Mouse (Mus musculus): ENCODE results near the gene Gm6525. TPM values are rescaled to one million over a fixed set of nuclear protein-coding genes. Genes with fewer than 3 reads are reported as not detected.
A peak's percentile ranks its signal among the peaks of the same experiment; 100 is the strongest.

Gene Gm6525
- polyA plus RNA-seq, 1 experiment from 2014 or later: 1.5 TPM

DNA sequence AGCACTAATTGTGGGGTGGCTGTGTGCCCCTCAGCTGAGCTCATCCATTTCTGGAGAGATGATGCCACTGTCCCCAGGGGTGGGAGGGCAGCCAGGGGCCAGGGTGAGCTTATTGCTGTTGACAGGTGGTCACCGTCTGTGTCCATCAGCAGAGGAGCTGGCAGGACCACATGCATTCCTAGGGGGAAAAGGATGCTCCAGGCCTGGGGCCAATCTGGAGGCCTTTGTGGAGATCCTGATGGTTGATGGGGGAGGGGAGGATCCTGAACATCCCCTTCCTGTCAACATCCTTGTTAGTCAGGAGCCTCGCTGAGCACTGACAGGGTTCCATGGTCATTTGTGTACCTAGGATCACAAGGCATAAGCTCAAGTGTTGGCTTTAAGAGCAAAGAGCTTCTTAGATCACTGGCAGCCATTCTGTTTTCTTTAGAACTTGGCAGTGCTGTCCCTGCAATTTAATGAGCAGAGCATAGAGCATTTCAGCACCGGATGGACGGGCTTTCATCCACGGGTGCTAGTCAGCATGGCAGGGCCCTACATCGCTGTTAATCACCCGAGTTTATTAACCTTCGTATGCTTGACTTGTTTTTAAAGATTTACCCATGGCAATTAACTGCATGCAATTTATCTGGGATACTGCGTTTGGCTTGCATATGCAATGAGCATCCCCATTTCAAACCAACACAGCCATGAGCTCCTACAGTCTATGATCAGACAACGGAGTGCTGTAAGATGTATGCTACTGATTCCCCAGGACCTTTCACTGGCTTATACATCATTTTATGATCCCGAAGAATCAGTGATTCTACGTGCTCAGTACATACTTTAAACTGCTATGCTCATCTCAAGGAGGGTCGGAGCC is 26.9 kb downstream of the Gm6525 start:
- H3K4me3 ChIP-seq (replicated peaks): no peak overlapping the region
- H3K27ac ChIP-seq: peak overlapping the region; percentile 77
- no peak overlapping the region for H3K9ac ChIP-seq
- peaks cover 14% of the 10 kb centered on the region for H3K4me1 ChIP-seq
- 51% methylated on average over 13 of the region's 13 CpGs for WGBS
- H3K9me3 ChIP-seq: no peaks in the 10 kb centered on the region
- ATAC-seq (ENCODE audit: low FRiP score): peak; percentile 84
- H3K4me2 ChIP-seq: no peak overlapping the region
- no peaks in the 10 kb centered on the region for H3K27me3 ChIP-seq
- H3K36me3 ChIP-seq (replicated peaks): peaks cover 33% of the 10 kb centered on the region

DNA sequence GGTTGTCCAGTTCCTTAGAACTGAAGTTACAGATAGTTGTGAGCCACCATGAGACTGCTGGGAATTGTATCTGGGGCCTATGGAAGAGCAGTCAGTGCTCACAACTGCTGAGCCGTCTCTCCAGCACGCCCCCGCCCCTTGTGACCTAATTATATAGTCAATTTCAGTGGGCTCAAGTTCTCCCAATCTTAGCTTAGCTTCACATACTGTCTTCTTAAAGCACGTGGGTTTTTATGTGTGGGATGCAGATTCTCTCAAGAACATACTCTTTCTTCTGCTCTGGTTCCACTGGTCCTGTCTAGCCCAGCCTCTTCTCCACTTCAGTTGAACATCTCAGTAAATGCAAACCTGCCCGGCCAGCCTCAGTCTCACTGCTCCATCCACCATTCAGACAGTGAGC is 30.7 kb downstream of the Gm6525 start:
- peaks cover 14% of the 10 kb centered on the region for H3K4me1 ChIP-seq
- no peak overlapping the region for H3K27ac ChIP-seq
- no peak for ATAC-seq (ENCODE audit: low FRiP score)
- WGBS: 87% methylated on average over 5 of the region's 5 CpGs
- H3K36me3 ChIP-seq (replicated peaks): peaks cover 63% of the 10 kb centered on the region
- no peak overlapping the region for H3K4me2 ChIP-seq
- no peaks in the 10 kb centered on the region for H3K9me3 ChIP-seq
- no peaks in the 10 kb centered on the region for H3K27me3 ChIP-seq
- H3K9ac ChIP-seq: no peak overlapping the region
- H3K4me3 ChIP-seq (replicated peaks): no peak overlapping the region

DNA sequence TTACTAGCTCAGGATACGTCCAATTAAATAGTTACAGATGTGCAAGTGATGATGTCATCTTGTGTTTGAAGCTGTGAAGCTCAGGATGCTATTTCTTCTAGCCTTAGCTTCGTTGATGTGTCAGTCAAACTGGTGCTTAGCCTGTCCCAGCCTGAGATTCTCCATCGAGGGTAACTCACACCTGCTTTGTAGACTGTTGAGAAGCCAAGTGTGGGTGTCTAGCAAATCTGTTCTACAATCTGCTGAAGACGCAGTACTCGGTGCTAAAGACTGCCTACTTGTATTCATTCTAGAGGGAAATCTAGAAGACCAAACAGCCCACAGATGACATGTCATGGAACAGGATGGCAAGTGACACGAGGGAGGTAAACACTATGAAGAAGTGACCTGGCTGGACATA is 31.7 kb downstream of the Gm6525 start:
- Histone ChIP-seq H3K4me3 (replicated peaks) (no peak overlapping the region), H3K4me1 (peaks cover 13% of the 10 kb centered on the region), H3K9ac (no peak overlapping the region), H3K36me3 (replicated peaks) (peaks cover 69% of the 10 kb centered on the region), H3K4me2 (no peak overlapping the region), H3K9me3 (no peaks in the 10 kb centered on the region), H3K27me3 (no peaks in the 10 kb centered on the region), H3K27ac (no peak overlapping the region)
- WGBS: 90% methylated on average over 6 of the region's 6 CpGs
- ATAC-seq (ENCODE audit: low FRiP score): no peak

DNA sequence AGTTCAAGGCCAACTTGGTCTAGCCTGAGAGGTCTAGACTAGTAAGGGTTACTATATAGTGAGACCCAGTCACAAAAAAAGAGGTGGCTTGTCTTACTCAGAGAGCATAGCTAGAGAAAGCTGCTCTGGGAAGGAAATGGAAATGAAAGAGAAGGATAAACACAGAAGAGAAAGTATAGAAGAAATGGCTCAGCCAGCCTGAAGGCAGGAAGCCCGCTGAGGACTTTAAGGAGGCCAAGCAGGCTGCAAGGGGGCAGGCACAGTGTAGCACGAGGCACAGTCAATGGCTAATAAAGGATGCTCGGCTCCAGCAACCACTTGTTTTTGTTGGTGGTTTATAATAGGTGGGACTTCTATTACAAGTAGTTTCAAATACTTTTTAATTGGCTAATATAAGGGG is 32.2 kb downstream of the Gm6525 start:
- ATAC-seq (ENCODE audit: low FRiP score): no peak
- Histone ChIP-seq H3K27ac (no peak overlapping the region), H3K4me1 (peaks cover 13% of the 10 kb centered on the region), H3K36me3 (replicated peaks) (peaks cover 69% of the 10 kb centered on the region), H3K4me3 (replicated peaks) (no peak overlapping the region), H3K9ac (no peak overlapping the region), H3K27me3 (no peaks in the 10 kb centered on the region), H3K4me2 (no peak overlapping the region), H3K9me3 (no peaks in the 10 kb centered on the region)
- WGBS: 75% methylated on average over 3 of the region's 3 CpGs

DNA sequence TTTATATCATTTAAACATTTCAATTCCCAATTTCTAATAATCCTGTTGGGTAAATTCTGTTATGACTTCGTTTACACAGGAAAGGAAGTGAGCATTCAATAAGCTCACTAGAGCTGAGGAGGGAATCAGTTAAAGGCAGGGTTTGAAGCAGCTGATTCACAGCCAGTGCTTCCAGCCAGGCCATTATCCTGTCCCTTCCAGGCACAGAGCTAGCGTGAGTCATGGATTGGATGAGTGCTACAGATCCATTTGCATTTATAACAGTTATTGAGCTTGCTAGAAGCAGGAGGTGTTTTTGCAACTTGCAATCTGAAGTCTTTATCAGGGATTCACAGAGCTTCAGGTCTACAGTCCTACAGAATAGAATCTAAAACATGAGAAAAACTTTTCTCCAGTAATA is 33.5 kb downstream of the Gm6525 start:
- WGBS: 70% methylated on average over 2 of the region's 2 CpGs
- Histone ChIP-seq H3K4me2 (no peak overlapping the region), H3K36me3 (replicated peaks) (peaks cover 59% of the 10 kb centered on the region), H3K9me3 (no peaks in the 10 kb centered on the region), H3K4me3 (replicated peaks) (no peak overlapping the region), H3K27ac (no peak overlapping the region), H3K27me3 (no peaks in the 10 kb centered on the region), H3K9ac (no peak overlapping the region), H3K4me1 (peaks cover 15% of the 10 kb centered on the region; the same call in 1 of the 2 replicates)
- ATAC-seq (ENCODE audit: low FRiP score): no peak

DNA sequence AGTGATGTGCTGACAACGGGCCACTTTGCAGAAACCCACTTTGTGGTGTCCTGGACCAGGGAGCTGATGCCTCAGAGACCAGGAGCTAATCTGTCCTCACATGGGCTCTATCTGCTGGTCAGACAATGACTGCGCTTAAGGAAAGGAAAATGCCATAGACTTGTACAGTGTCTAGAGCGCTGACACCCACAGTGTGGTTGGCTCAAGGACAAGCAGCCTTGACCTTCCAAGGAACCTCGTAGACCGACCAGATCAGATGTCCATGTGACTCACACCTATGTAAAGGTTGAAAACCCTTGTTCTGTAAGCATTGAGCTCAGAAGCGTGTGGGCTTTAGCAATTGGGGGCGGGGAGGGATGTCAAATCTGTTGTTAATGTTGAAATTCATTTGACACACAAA is 34.6 kb downstream of the Gm6525 start:
- no peaks in the 10 kb centered on the region for H3K27me3 ChIP-seq
- H3K36me3 ChIP-seq (replicated peaks): peaks cover 56% of the 10 kb centered on the region
- no peak; the same call in 1 of the 2 replicates for ATAC-seq (ENCODE audit: low FRiP score)
- H3K27ac ChIP-seq: no peak overlapping the region
- H3K4me3 ChIP-seq (replicated peaks): no peak overlapping the region
- H3K4me2 ChIP-seq: no peak overlapping the region
- WGBS: 92% methylated on average over 7 of the region's 7 CpGs
- peaks cover 19% of the 10 kb centered on the region; the same call in 1 of the 2 replicates for H3K4me1 ChIP-seq
- no peaks in the 10 kb centered on the region for H3K9me3 ChIP-seq
- H3K9ac ChIP-seq: no peak overlapping the region

DNA sequence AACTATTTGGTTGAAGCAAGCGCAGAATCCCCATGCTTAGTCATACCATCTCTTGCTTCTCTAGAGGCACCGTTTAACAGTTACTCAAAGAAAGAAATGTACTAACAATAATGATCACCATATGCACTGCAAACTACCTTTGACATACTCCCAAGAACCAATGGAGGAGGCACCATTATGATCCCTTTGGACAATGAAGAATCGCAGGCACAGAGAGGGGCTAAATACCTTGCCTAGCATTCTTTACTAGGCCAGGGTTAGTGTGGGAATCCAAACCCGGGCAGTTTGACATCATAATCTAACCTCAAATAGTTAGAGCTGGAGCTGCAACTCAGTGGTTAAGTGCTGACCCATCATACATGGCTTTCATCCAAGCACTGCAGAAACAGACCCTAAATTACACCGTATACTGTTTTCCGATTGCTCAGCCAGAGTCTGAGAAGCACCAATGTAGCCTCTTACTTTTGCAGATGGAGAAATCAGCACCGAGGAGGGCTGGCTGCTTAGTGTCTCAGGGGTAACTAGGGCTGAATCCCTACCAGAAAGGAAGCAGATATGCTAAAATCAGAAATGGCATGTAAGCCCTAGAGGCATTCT is 35.1 kb downstream of the Gm6525 start:
- H3K4me1 ChIP-seq: peaks cover 20% of the 10 kb centered on the region
- WGBS: 96% methylated on average over 7 of the region's 7 CpGs
- no peak overlapping the region for H3K27ac ChIP-seq
- H3K9ac ChIP-seq: no peak overlapping the region
- peaks cover 56% of the 10 kb centered on the region for H3K36me3 ChIP-seq (replicated peaks)
- no peaks in the 10 kb centered on the region for H3K27me3 ChIP-seq
- no peaks in the 10 kb centered on the region for H3K9me3 ChIP-seq
- H3K4me2 ChIP-seq: no peak overlapping the region
- ATAC-seq (ENCODE audit: low FRiP score): no peak
- no peak overlapping the region for H3K4me3 ChIP-seq (replicated peaks)

DNA sequence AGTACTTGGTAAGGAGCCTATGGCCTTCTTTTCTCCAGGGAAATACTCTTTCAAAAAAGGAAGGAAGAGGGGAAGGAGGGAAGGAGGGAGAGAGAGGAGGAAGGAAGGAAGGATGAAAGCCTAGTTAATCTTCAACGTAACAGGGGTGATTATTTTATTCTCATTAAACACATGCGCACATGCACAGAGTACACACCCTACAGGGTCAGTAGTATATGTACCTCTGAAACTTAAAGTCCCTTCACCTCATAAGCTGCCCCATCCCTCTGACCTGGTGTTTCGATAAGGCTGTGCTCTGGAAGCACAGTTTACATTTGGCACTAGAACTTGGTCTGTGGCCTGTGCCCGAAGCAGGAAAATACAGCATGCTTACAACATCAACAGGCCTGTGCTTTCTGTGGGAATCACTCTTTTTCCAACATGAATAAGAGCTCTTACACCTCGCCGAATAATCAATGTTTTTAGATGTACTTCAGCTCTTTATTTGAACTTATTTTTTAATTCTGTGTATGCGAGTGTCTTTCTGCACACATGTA is 37.5 kb downstream of the Gm6525 start:
- H3K9me3 ChIP-seq: no peaks in the 10 kb centered on the region
- no peak overlapping the region for H3K27ac ChIP-seq
- WGBS: 91% methylated on average over 7 of the region's 7 CpGs
- H3K36me3 ChIP-seq (replicated peaks): peaks cover 37% of the 10 kb centered on the region
- no peaks in the 10 kb centered on the region for H3K27me3 ChIP-seq
- H3K4me1 ChIP-seq: peaks cover 44% of the 10 kb centered on the region
- no peak overlapping the region for H3K4me3 ChIP-seq (replicated peaks)
- no peak overlapping the region for H3K4me2 ChIP-seq
- H3K9ac ChIP-seq: no peak overlapping the region
- ATAC-seq (ENCODE audit: low FRiP score): no peak

DNA sequence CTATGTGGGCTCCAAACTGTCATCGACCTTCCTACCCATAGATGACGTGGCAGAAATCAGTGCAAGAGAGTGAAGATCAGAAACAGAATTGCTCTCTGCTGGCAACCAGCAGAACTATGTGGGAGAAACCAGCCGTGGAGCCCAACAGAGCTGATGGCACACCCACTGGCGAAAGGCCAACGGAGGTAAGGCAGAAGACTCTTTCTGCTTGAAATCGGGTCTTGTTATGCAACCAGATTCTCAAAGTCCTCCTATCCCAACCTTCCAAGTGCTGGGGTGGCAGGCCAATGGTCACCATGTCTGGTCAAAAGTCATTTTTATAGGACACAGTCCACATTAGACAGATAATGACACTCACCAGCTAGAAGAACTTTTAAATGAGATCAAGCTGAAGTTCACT is 40.6 kb downstream of the Gm6525 start:
- peaks cover 7% of the 10 kb centered on the region for H3K36me3 ChIP-seq (replicated peaks)
- no peak overlapping the region for H3K9ac ChIP-seq
- H3K9me3 ChIP-seq: no peaks in the 10 kb centered on the region
- peaks cover 74% of the 10 kb centered on the region for H3K4me1 ChIP-seq
- no peak overlapping the region for H3K4me3 ChIP-seq (replicated peaks)
- ATAC-seq (ENCODE audit: low FRiP score): no peak
- H3K27me3 ChIP-seq: no peaks in the 10 kb centered on the region
- 82% methylated on average over 6 of the region's 6 CpGs for WGBS
- H3K27ac ChIP-seq: no peak overlapping the region
- no peak overlapping the region for H3K4me2 ChIP-seq

DNA sequence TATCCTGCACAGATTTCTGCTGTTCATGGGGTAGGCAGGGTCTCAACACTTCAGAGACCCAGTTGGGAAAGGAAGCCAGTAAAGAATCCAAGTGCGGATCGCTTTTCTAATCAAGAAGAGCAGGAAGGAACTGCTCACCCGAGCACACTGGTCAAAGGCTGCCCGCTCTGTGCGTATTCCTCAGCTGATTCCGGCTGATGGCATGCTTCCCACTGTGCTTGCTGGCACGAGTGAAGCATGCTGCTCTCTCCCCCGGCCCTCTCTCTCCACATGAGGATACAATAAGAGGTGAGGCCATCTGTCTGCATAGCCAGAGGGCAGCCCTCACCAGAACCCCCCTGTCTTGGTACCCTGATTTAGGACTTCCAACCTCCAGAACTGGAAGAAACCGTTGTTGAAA is 41.3 kb downstream of the Gm6525 start:
- WGBS: 60% methylated on average over 9 of the region's 9 CpGs
- H3K4me1 ChIP-seq: peaks cover 78% of the 10 kb centered on the region
- H3K4me2 ChIP-seq: peak overlapping the region; percentile 21; the same call in 1 of the 2 replicates
- no peaks in the 10 kb centered on the region for H3K36me3 ChIP-seq (replicated peaks)
- peak overlapping the region; percentile 51; the same call in 1 of the 2 replicates for H3K27ac ChIP-seq
- no peak overlapping the region for H3K4me3 ChIP-seq (replicated peaks)
- H3K9me3 ChIP-seq: no peaks in the 10 kb centered on the region
- no peak overlapping the region for H3K9ac ChIP-seq
- H3K27me3 ChIP-seq: no peaks in the 10 kb centered on the region
- ATAC-seq (ENCODE audit: low FRiP score): peak; percentile 52

DNA sequence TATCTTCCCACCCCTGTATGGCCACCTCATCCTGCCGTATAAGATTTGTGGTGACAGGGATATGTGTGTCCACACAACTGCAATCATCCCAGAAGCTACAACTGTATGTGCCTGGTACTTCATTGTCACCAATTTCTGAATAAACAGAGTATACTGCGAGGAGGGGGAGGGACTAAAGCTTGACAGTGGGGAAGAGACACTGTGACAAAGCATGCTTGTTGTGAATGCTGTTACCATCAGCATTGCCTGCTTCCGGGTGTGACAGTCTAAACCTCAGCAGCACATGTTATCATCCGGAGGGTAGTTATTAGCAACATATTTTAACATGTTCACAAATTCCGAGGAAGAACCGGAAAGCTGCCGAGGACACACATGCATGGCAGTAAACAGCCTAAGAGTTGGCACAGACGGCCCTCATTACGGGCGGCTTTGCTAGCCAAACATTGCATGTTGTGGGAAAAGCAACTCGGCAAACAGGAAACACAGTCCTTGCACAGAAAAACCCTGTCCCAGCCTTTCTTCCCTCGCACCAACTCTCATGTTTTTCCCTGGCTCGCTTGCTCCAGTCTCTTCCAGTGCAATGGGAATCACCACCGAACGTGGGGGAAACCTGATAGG is 41.9 kb downstream of the Gm6525 start:
- Histone ChIP-seq H3K36me3 (replicated peaks) (no peaks in the 10 kb centered on the region), H3K27me3 (no peaks in the 10 kb centered on the region), H3K9me3 (no peaks in the 10 kb centered on the region), H3K4me1 (peaks cover 76% of the 10 kb centered on the region), H3K27ac (peak overlapping the region; percentile 51; the same call in 1 of the 2 replicates), H3K4me3 (replicated peaks) (no peak overlapping the region), H3K9ac (peak overlapping the region; percentile 25; the same call in 1 of the 2 replicates), H3K4me2 (0 out of 2 replicates have a peak overlapping the region, but pooled peaks have one; percentile 21)
- 83% methylated on average over 15 of the region's 15 CpGs for WGBS
- ATAC-seq (ENCODE audit: low FRiP score): no peak
